Mouse (Mus musculus) midbrain, embryonic 13.5 days (tissue): Measurements from ENCODE around the gene 1700016D06Rik. TPM values are rescaled to one million over a fixed set of nuclear protein-coding genes. Genes with fewer than 3 reads are reported as not detected.
A peak's percentile ranks its signal among the peaks of the same experiment; 100 is the strongest.

ENCODE experiments used
- microRNA-seq: library from miRNA; unstranded; fragments of <30 nt; microRNA quantifications from one replicate; pipeline ENCODE4, GENCODE M21; 2016
- polyA plus RNA-seq: library from polyadenylated mRNA; unstranded; fragments of >200 nt; fragmentation: Nextera tagmentation; extraction: Ambion mirVana; gene quantifications from 2 replicates; pipeline ENCODE4 v1.2.1, GENCODE M21; 2015

Gene 1700016D06Rik
- polyA plus RNA-seq, 1 experiment from 2014 or later: 0.12 TPM

Small RNA genes within 50 kb of the gene (microRNA-seq; reads per million reads assigned to microRNA genes)
- 3.3 reads per million, percentile 13 among the genes with 10 or more reads in this experiment for gene Mir7238

Other genes starting within 250 kb of the 1700016D06Rik start
- 0.28 and 0.36 TPM in 2 replicates for gene Rab20, start 222.4 kb downstream of the 1700016D06Rik start, polyA plus RNA-seq
- 151 and 158 TPM in 2 replicates for gene Naxd, start 203.6 kb downstream of the 1700016D06Rik start, polyA plus RNA-seq
- 21.0 and 23.8 TPM in 2 replicates for gene Cars2, start 150.3 kb downstream of the 1700016D06Rik start, polyA plus RNA-seq
- 46.1 and 46.7 TPM in 2 replicates for gene Ing1, start 145.5 kb downstream of the 1700016D06Rik start, polyA plus RNA-seq
- 100 TPM in 2 replicates for gene Ankrd10, start 65.3 kb downstream of the 1700016D06Rik start, polyA plus RNA-seq
- gene Arhgef7, start 26.7 kb upstream of the 1700016D06Rik start, polyA plus RNA-seq: 60.8 and 66.3 TPM in 2 replicates
- 0.34 and 0.40 TPM in 2 replicates for gene Tex29, start 139.4 kb upstream of the 1700016D06Rik start, polyA plus RNA-seq